Mouse (Mus musculus) cerebellum, postnatal 4 days (tissue): ENCODE results near the gene Kdr.
"Not testable (repeated sequence)": the region's sequence is repeated elsewhere in the genome, so short reads cannot be mapped to it uniquely, and the experiment has no call there.

Experiments
- DNase-seq, 2 experiments: peaks; one replicate each; pipeline ENCODE4 v3.0.0; 2022; ENCODE audit warnings: low spot score in 2 of 2, mixed read lengths in 1 of 2

The Kdr gene

DNA sequence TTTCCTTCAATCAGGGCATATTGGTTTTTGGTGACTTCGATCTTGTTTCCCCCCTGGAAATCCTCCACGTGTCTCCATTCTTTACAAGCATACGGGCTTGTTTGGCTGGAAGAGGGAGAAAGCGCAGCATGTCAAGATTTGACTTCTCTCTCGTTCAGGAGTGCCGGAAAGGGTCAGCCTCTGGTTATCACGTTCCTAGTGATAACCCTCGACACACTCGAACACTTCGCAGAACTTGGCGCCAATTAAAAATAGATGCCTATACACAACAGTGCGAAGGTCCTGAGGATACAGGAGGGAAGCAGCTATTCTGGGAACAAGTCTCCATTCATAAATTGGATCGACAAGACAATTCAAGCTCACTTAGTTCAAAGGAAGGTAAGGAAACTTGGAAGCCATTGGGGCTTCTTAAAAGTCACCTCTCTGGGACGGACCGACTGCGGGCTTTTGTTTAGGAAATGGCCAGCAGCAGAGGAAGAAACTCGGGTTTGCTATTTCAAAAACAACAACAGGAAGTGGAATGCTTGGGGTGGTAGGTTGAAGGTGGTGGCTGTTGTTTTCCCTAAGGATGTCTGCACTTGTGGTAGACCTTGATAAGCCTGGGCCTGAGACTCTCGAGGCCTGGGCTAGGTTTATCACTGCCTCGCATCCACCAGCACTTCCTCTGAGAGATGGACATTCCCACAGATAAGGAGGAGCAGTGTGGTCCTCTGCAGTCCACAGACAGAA lies 16.4 kb downstream of the Kdr start:
- DNase-seq = no peak

GRCm38 (mm10) chr5:75959809-75960208 lies 18.4 kb downstream of the Kdr start:
- DNase-seq = no peak

- no peak for DNase-seq
Measured at GRCm38 (mm10) chr5:75956526-75956925, 21.7 kb downstream of the Kdr start.

DNA sequence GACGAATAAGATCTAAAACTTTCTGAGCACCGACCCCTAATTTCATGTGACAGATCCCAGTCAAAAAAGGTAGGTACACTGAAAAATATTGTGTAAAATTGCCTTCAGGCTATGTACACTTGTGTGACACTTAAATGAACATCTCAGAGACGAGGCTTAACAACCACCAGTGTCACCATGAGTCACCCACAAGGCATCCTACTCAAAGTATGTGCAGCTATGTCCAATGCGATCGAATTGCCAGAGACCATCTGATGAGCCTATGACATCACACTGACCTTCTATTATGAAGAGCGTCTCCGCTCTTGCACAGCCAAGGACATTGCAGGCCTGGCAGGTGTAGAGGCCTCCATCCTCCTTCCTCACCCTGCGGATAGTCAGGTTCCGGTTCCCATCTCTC lies 22.4 kb downstream of the Kdr start:
- no peak for DNase-seq

GRCm38 (mm10) chr5:75954778-75955330 lies 23.4 kb downstream of the Kdr start:
- DNase-seq = peak in 1 of 2 experiments; percentile 48

- peak in 1 of 2 experiments; percentile 15 for DNase-seq
Measured at GRCm38 (mm10) chr5:75954218-75954617, 24.0 kb downstream of the Kdr start.

- no peak for DNase-seq
Measured at GRCm38 (mm10) chr5:75952131-75952795, 26.0 kb downstream of the Kdr start.

GRCm38 (mm10) chr5:75950866-75951265 lies 27.4 kb downstream of the Kdr start:
- no peak for DNase-seq

DNA sequence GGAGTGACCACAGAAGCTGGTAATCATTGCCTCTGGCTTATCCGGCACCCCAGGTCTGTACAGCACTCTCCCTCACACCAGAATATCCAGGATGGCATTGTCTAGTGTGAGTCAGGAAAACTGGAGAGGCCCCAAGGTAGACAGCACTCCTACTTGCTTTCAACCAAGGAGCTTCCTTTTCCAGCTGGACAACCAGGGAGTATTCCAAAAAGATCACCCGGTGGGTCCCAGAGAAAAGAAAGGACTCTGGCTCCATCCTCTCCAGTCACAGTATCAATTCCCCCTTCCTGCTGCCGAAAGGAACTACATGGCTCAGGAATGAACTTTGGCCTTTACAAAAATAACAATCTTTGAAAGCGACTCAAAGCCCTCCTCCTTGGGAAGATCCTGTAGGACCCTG lies 32.9 kb downstream of the Kdr start:
- no peak for DNase-seq

- no peak for DNase-seq
Measured at GRCm38 (mm10) chr5:75943301-75943700, 35.0 kb downstream of the Kdr start.

DNA sequence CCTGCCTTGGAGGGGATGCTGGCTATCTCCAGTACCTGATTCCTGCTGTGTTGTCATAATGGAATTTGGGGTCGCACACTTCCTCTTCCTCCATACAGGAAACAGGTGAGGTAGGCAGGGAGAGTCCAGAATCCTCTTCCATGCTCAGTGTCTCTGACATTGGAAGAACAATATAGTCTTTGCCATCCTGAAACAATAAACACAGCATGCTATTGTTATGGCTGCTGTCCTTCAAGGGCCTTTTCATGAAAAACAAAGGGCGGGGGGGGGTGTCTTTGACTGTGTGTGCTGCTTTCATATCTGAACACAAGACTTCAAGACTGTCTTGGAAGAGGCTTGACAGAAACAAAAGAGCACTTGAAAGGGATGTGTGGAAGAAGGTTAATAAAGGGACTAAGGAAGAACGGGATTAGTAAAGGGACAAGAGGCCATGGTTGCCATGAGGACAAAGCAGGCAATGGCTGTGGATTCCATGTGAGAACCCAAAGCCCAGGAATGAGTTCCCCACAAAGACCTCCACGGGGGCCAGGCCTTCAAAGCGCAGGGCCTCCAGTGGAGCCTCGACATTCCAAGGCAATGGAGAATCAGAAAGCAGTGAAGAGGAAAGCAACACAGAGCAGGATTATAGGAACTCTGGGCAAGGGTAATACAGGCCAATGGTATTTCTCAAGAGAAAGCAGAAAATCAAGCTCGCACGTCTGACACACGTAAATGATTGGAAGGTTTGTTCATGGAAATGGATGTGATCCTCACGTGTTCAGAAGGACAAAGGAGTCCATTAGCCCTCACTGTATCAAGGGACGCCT lies 36.3 kb downstream of the Kdr start:
- DNase-seq = no peak

GRCm38 (mm10) chr5:75939144-75939732 lies 39.0 kb downstream of the Kdr start:
- no peak for DNase-seq

DNA sequence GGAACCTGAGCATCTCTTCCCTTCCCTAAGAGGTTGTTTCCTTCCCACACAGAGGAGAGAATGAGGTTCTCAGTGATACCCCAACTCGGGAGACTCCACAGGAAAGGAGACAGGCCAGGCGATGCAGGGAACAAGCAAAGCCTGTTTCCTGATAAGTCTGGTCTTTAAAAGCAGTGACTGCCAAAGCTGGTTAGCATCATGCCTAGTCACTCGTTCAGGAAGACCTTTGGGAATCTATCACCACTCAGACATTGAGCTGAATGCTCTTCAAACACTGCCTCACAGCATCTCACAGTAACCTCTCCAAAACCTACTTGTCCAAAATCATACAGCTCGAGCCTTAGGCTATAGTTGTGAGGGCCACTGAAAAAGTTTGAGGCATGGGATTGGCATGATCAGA lies 40.2 kb downstream of the Kdr start:
- no peak for DNase-seq

DNA sequence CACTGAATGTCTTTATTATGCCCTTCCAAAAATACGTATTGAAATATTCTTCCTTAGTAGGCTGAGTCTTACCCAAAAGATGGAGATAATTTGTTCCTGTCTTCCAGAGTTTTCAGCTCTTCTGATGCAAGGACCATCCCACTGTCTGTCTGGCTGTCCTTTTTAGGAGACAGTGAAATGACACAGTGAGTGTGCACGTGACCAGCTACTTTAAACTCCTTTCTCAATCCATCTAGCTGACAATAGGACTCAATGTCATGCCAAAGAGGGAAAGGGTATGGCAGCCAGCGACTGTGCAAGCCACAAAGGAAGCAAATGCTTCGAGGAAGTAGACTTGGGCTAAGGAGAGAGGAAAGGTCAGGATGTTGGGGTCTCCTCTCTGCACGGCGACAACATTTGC lies 42.0 kb downstream of the Kdr start:
- DNase-seq = no peak

DNA sequence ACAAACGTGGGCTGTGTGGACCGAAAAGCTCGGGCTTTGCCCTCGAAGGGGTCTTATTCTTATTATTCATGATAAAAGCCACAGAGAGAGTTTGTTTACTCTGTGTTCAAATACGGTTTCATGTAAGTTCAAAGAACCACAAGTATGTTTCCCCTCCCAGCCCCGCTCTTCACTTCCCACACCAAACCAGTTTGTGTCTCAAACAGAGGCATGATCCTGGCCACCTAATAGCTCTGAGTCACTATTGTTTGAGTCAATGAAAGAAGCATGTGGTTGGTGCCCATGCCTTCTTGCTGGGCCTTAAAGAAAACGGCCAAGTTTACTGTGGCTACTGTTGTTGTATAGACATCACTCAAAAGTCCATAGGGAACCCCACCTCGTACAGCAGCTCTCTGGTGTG lies 43.0 kb downstream of the Kdr start:
- no peak for DNase-seq

GRCm38 (mm10) chr5:75934201-75934600 lies 44.1 kb downstream of the Kdr start:
- no peak for DNase-seq

DNA sequence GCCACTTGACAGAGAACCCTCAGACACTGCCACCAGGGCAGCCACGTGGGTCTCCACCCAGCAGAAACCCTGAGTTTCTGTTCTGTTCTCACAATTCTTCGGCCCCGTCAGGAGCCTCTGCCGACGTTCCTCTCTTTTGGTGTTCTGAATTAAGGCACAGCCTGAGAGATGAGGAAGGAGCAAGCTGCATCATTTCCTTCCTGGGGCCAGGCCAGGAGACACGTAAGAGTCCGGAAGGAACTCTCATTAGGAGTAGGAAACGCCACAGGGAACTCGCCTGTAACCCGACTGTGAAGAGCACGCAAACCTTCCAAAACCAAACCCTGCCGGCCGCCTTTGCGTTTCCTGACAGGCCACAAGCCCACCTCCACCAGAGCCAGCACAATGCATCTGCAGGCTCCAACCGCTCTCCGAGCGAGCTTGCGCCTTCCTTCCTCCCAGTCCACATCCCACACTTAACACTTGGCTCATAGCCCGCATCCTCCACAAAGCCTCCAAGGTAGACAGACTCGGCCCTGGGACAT lies 44.7 kb downstream of the Kdr start:
- DNase-seq = no peak

DNA sequence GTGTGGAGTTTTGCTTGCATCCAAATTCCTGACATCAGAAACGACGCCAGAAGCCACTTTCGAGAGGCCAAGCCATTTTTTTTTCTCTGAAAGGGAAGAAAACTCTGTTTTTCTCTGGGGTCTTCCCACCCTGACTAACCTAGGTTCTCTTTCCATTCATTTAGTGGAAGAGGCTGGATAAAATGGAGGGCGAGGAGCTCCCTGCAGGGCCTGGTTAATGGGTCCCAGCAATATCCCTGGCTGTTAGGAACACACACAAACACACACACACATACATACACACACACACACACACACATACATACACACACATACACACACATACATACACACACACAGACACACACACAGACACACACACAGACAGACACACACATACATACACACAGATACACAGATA lies 46.8 kb downstream of the Kdr start:
- not testable (repeated sequence) for DNase-seq

DNA sequence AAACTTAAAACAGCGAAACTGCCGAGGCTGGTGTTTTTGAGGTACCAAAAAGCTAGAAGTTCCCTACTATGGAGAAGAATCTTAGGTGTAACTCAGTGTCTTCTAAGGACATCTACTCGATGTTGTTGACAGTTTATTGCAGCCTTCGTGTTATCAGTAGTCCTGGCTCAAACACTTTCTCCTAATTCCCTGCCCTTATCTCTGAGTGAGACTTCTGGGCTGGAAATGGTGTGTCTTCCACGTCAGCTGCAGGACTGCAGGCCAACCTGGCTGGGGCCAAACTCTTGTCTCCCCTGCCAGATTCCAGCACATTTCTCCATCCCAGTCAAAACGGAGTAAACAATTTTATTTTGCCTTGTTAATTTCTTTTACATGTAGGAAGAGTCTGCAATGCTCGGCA lies 48.3 kb downstream of the Kdr start:
- DNase-seq = no peak

DNA sequence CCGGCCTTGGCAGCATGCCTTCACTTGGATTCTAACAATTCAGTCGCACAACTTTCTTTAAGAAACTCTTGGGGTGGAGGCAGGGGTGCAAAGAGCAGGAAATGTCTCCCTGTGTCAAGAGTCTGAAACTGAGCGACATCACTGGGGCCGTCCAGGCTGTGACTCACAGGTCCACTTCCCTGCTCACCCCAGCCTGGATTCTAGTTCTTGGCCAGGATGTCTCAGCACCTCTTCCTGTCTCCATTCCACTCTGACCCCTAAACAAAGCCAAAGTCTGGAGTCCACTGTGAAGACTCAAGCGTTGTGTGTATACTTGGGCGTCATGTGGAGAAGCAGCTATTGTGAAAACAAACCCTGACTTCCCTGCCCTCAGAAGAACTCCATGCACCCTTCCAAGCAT lies 55.6 kb downstream of the Kdr start:
- no peak for DNase-seq

- DNase-seq = no peak
Measured at GRCm38 (mm10) chr5:75921730-75922387, 56.4 kb downstream of the Kdr start.
